Mouse (Mus musculus): Measurements from ENCODE around the gene Krtap26-1. TPM values are rescaled to one million over a fixed set of nuclear protein-coding genes. Genes with fewer than 3 reads are reported as not detected.

Krtap26-1 gene
- total RNA-seq (2014; fragmentation: Nextera tagmentation) (not detected in 2 replicates), total RNA-seq (2017) (not detected in 2 replicates)

DNA sequence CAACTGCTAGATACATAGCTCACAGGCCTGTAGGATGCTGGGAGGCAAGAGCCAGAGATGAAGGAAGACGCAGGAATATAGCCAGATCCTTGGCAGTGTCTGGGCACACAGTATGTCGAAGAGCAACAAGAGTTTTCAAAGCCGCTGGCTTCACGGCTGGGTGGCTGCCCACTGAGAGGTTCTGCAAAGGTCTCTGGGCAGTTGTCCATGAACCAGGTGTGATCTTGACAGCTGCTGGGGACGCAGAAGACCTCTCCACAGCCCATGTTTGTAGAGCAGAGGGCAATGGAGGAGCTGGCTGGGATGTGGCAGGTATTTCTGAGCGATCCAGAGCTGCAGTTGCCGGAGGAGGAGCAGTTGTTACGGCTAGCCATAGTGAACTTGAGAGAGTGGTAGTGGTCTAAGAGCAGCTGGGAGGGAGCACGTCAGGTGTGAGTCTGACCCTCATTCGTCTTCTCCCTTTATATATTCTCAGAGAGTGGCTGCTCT is at the start of gene Krtap26-1:
Gene Krtap26-1 (minus strand): TSS at position 439 of the 489 bp plus-strand sequence.
- no peak for ATAC-seq (replicated peaks; ENCODE audit: low FRiP score, low TSS enrichment, poor library complexity, severe bottlenecking)

- ATAC-seq (replicated peaks; ENCODE audit: low FRiP score, low TSS enrichment, poor library complexity, severe bottlenecking): no peak
Measured at GRCm38 (mm10) chr16:88696256-88696655, 48.7 kb upstream of the Krtap26-1 start.

DNA sequence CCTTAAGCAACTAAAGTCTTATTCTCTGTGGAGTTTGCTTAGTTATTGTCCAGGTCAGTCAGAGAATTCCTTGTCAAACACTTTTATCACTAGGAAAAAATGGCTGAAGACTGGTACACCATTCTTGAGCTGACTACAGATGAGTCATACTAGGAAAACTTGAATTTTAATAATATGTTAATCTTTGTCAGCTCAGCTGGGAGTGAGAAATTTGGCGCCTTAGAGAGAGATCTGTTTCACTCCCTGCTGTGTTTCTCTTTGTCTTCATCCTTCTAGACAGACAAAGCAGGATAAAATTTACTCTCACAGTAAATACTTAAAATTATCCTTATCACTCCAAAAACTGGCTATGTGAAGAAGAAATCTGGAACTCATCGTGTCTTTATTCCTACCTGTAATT is 33.7 kb upstream of the Krtap26-1 start:
- ATAC-seq (replicated peaks; ENCODE audit: low FRiP score, low TSS enrichment, poor library complexity, severe bottlenecking): no peak

GRCm38 (mm10) chr16:88679099-88679498 is 31.5 kb upstream of the Krtap26-1 start:
- ATAC-seq (replicated peaks; ENCODE audit: low FRiP score, low TSS enrichment, poor library complexity, severe bottlenecking): no peak

GRCm38 (mm10) chr16:88671571-88671970 is 24.0 kb upstream of the Krtap26-1 start, which contains the start of gene Krtap27-1:
Gene Krtap27-1 (minus strand): TSS chr16:88671671.
- no peak for ATAC-seq (replicated peaks; ENCODE audit: low FRiP score, low TSS enrichment, poor library complexity, severe bottlenecking)

DNA sequence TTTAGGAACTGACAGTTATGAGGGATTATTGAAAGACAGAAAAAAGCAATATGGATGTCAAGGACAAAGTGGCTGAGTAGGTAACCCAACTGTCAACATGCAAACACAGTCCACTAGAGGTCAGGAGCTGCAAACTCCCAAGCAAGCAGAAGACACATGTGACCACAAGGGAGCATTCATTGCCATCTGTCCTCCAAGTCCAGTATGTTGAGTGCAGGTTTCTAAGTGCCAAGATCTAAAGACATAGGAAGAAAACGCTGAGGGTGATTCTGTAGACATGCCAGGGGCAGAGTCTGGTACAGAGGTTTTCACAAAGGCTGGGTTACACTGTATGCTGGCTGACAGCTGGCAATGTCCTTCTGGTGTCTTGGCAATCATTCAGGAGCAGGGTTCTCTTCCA is 9.8 kb upstream of the Krtap26-1 start:
- no peak for ATAC-seq (replicated peaks; ENCODE audit: low FRiP score, low TSS enrichment, poor library complexity, severe bottlenecking)

GRCm38 (mm10) chr16:88651952-88652351 is 4.4 kb upstream of the Krtap26-1 start:
- ATAC-seq (replicated peaks; ENCODE audit: low FRiP score, low TSS enrichment, poor library complexity, severe bottlenecking): no peak

GRCm38 (mm10) chr16:88651082-88651481 is 3.5 kb upstream of the Krtap26-1 start:
- ATAC-seq (replicated peaks; ENCODE audit: low FRiP score, low TSS enrichment, poor library complexity, severe bottlenecking): no peak

DNA sequence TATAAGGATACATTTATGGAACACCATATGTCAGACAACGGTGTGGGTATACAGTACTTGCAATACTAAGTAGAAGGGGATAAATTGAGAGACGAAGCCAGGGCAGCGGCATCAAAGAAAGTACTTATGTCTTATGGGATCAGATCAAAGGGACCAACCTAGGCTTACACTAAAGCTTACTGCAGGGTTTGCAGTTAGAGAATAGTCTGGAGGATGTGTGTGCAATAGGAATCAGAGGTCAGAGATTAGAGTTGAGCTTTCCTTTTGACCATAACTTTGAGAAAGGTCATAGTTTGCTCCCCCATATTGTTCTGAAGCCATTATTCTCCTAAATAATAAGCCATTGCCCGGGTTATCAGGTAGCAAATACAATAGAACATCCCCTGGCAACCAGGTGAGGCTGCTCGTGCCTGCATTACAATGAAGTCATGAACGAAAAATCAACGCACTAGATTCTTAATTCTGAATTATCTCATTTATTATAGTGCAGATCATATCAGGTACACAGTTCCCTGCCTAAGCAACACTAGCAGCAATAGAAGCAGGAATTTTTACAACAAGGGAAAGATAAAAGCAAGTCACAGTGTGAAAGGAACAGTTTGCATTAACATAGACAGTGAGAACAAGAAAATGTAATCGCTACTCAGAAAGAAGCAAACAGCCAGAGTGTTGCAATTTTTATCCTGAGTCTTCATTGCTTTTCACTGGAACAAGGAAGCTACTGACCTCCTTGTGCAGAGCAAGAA is 1.1 kb downstream of the Krtap26-1 start:
- no peak for ATAC-seq (replicated peaks; ENCODE audit: low FRiP score, low TSS enrichment, poor library complexity, severe bottlenecking)

- ATAC-seq (replicated peaks; ENCODE audit: low FRiP score, low TSS enrichment, poor library complexity, severe bottlenecking): no peak
Measured at GRCm38 (mm10) chr16:88640053-88640452, 7.5 kb downstream of the Krtap26-1 start.

- no peak for ATAC-seq (replicated peaks; ENCODE audit: low FRiP score, low TSS enrichment, poor library complexity, severe bottlenecking)
Measured at GRCm38 (mm10) chr16:88635142-88635541, 12.5 kb downstream of the Krtap26-1 start.

- ATAC-seq (replicated peaks; ENCODE audit: low FRiP score, low TSS enrichment, poor library complexity, severe bottlenecking): no peak
Measured at GRCm38 (mm10) chr16:88631474-88631873, 16.1 kb downstream of the Krtap26-1 start.

DNA sequence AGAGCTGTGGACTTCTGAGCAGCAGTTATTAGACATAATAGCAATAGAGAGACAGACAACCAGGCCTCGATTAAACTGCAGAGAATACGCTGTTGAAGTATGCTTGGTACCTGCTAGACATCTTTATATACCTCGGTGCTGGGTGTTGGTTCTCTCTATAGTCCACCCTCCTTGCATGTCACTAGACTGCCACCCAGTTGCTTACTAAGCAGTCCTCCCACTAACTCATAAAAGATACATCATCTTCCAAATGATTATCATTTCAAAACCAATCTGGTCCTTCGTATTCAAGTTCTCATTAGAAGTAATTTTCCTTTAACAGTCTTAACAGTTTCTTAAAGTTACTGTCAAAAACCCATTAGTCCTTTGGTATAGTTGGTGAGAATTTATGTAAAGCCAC is 20.0 kb downstream of the Krtap26-1 start, which contains the start of gene 2310079G19Rik:
Gene 2310079G19Rik (minus strand): TSS at position 101 of the 400 bp plus-strand sequence.
- ATAC-seq (replicated peaks; ENCODE audit: low FRiP score, low TSS enrichment, poor library complexity, severe bottlenecking): no peak

DNA sequence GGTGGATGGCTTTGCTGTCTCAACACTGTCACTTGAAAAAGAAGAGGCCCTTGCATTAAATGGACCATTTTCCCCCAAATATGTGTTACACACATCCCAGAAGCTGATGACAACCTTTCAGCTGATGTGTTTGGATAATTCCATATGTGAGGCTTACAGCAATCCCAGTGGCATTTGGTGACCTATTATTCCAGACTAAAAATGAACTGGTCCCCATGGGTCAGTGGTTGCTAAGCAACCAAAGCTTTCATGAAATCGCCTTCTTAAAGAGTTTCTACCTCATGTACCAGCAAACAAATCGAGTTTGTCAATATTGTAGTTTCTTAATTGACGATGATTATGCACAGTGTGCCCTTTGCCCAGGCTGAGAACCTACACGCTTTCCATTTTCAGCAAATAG is 34.9 kb downstream of the Krtap26-1 start:
- ATAC-seq (replicated peaks; ENCODE audit: low FRiP score, low TSS enrichment, poor library complexity, severe bottlenecking): no peak

DNA sequence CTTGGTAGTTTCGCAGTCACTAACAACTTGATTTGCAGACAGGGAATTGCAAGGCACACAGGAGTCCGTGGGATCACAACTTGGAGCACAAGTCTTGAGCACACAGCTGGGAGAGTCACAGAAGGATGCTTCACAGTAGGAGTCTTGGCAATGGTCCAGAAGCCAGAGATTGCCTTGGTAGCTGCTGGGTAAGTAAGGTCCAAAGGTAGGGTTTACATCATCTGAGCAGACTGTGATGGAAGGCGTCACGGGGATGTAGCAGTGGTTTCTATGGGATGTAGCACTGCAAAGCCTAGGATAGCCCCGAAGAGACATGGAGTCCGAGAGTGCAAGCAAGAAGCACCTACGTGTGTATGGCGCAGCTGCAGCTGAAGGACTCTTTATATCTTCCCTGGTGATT is 35.7 kb downstream of the Krtap26-1 start, which contains the start of gene Krtap24-1:
Gene Krtap24-1 (minus strand): TSS at position 358 of the 400 bp plus-strand sequence.
- ATAC-seq (replicated peaks; ENCODE audit: low FRiP score, low TSS enrichment, poor library complexity, severe bottlenecking): no peak

GRCm38 (mm10) chr16:88604570-88604969 is 43.0 kb downstream of the Krtap26-1 start:
- no peak for ATAC-seq (replicated peaks; ENCODE audit: low FRiP score, low TSS enrichment, poor library complexity, severe bottlenecking)

DNA sequence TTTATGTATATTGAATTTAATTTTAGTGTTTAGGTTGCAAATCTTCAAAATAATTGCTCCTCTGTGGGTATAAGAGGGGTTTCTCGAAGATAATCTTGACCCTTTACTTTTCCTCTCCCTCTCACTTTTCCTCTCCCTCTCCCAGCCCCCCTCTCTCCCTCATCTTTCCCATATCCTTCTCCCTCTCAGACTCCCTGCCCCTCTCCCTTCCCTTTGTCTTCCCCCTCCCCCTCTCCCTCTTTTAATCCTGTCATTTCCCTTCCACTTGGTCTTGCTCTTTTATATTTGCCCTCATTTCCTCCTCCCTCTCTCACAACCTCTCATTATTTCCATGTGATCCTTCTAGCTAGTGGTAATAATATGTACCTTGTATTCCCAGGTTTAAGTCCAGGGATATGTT is 45.1 kb downstream of the Krtap26-1 start:
- no peak for ATAC-seq (replicated peaks; ENCODE audit: low FRiP score, low TSS enrichment, poor library complexity, severe bottlenecking)

- no peak for ATAC-seq (replicated peaks; ENCODE audit: low FRiP score, low TSS enrichment, poor library complexity, severe bottlenecking)
Measured at GRCm38 (mm10) chr16:88600303-88600702, 47.3 kb downstream of the Krtap26-1 start.

DNA sequence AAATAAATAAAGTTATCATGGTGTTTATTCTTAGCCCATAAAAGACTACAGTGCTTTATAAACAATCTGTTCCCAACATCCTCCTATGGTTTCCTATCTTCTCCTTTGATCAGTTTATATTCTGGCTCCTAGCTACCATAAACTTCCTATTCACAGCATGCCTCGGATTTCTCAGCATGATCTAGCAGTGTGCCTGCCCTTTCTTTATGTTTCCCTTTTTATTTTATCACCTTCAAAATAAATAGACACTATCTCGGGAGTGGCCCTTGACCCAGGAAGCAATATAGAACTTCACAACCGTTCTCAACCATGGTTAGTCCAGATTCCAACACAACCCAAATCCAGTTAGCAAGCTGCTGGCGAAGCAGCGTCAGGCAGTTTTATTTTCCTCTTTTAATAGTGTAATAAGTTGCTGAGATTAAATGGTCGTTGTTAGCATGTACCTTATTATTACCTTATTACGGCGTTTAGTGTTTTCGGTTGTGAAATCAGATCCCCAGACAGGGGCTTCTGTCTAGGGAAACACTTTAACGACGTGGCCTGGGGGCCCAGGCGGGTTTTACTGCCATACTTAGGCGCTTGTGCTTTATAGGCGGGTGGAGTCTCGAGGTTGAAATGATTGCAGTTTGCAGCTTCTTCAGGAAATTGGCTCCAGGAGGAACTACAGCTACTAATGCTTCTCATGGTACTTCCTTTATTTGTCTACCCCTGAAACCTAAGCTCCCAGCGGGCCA is 47.9 kb downstream of the Krtap26-1 start:
- no peak for ATAC-seq (replicated peaks; ENCODE audit: low FRiP score, low TSS enrichment, poor library complexity, severe bottlenecking)

Data from megakaryocyte-erythroid progenitor cell, adult 5-6 weeks (primary cell).